Mouse (Mus musculus): ENCODE results near the gene Gm8994.
A peak's percentile ranks its signal among the peaks of the same experiment; 100 is the strongest.
"Not testable (repeated sequence)": the region's sequence is repeated elsewhere in the genome, so short reads cannot be mapped to it uniquely, and the experiment has no call there.

Gene Gm8994

GRCm38 (mm10) chr6:136327239-136327638, at the start of gene Gm8994:
Gm8994 (plus strand) TSS chr6:136327539.
- not testable (repeated sequence) for DNase-seq (ENCODE audit: low spot score)

- DNase-seq (ENCODE audit: low spot score), result no peak
Measured at GRCm38 (mm10) chr6:136277685-136278084, 49.7 kb upstream of the Gm8994 start.

GRCm38 (mm10) chr6:136284565-136284964, 42.8 kb upstream of the Gm8994 start:
- no peak for DNase-seq (ENCODE audit: low spot score)

- no peak for DNase-seq (ENCODE audit: low spot score)
Measured at GRCm38 (mm10) chr6:136286180-136286579, 41.2 kb upstream of the Gm8994 start.

- DNase-seq (ENCODE audit: low spot score), result no peak
Measured at GRCm38 (mm10) chr6:136286589-136286988, 40.8 kb upstream of the Gm8994 start.

GRCm38 (mm10) chr6:136291424-136291823, 35.9 kb upstream of the Gm8994 start:
- DNase-seq (ENCODE audit: low spot score), result no peak

GRCm38 (mm10) chr6:136291951-136292714, 35.2 kb upstream of the Gm8994 start:
- no peak for DNase-seq (ENCODE audit: low spot score)

- DNase-seq (ENCODE audit: low spot score), result no peak
Measured at GRCm38 (mm10) chr6:136293700-136294099, 33.6 kb upstream of the Gm8994 start.

- no peak for DNase-seq (ENCODE audit: low spot score)
Measured at GRCm38 (mm10) chr6:136295821-136296220, 31.5 kb upstream of the Gm8994 start.

- no peak for DNase-seq (ENCODE audit: low spot score)
Measured at GRCm38 (mm10) chr6:136296251-136296650, 31.1 kb upstream of the Gm8994 start.

GRCm38 (mm10) chr6:136303514-136303913, 23.8 kb upstream of the Gm8994 start:
- DNase-seq (ENCODE audit: low spot score), result no peak

- no peak for DNase-seq (ENCODE audit: low spot score)
Measured at GRCm38 (mm10) chr6:136304369-136304988, 22.9 kb upstream of the Gm8994 start.

GRCm38 (mm10) chr6:136309487-136309886, 17.9 kb upstream of the Gm8994 start:
- DNase-seq (ENCODE audit: low spot score), result no peak

- DNase-seq (ENCODE audit: low spot score), result not testable (repeated sequence)
Measured at GRCm38 (mm10) chr6:136328416-136328815, 1.1 kb downstream of the Gm8994 start.

GRCm38 (mm10) chr6:136340669-136341068, 13.3 kb downstream of the Gm8994 start:
- no peak for DNase-seq (ENCODE audit: low spot score)

- DNase-seq (ENCODE audit: low spot score), result no peak
Measured at GRCm38 (mm10) chr6:136341093-136341492, 13.8 kb downstream of the Gm8994 start.

GRCm38 (mm10) chr6:136343868-136344267, 16.5 kb downstream of the Gm8994 start:
- DNase-seq (ENCODE audit: low spot score), result no peak

GRCm38 (mm10) chr6:136345034-136345433, 17.7 kb downstream of the Gm8994 start:
- DNase-seq (ENCODE audit: low spot score), result no peak

- DNase-seq (ENCODE audit: low spot score), result no peak
Measured at GRCm38 (mm10) chr6:136345641-136346040, 18.3 kb downstream of the Gm8994 start.

GRCm38 (mm10) chr6:136347053-136347452, 19.7 kb downstream of the Gm8994 start:
- DNase-seq (ENCODE audit: low spot score), result no peak

GRCm38 (mm10) chr6:136347631-136348030, 20.3 kb downstream of the Gm8994 start:
- no peak for DNase-seq (ENCODE audit: low spot score)

GRCm38 (mm10) chr6:136353399-136354184, 26.3 kb downstream of the Gm8994 start:
- peak; percentile 57 for DNase-seq (ENCODE audit: low spot score)

GRCm38 (mm10) chr6:136358471-136358870, 31.1 kb downstream of the Gm8994 start:
- DNase-seq (ENCODE audit: low spot score), result no peak
